Mouse (Mus musculus): ENCODE measurements at regions not wholly inside any gene's neighbourhood (a gene's known extent, or its start where the extent isn't known, plus 50 kb on each side); places are given as distances from the start of the nearest gene placed in this dataset.
A peak's percentile ranks its signal among the peaks of the same experiment; 100 is the strongest.

GRCm38 (mm10) chr2:174022292-174022691 is 53.8 kb upstream of the Stx16 start:
- no peaks in the 10 kb centered on the region for H3K4me1 ChIP-seq
- ATAC-seq (ENCODE audit: low FRiP score, low read depth): no peak
- no peak overlapping the region for H3K4me3 ChIP-seq
- no peaks in the 10 kb centered on the region for H3K9me3 ChIP-seq
- no peaks in the 10 kb centered on the region for H3K27me3 ChIP-seq
- WGBS: 93% methylated on average over 4 of the region's 4 CpGs
- H3K27ac ChIP-seq (replicated peaks): no peak overlapping the region
- no peak overlapping the region for H3K4me2 ChIP-seq (replicated peaks)
- no peaks in the 10 kb centered on the region for H3K36me3 ChIP-seq
- no peak overlapping the region for H3K9ac ChIP-seq (replicated peaks)

GRCm38 (mm10) chr2:174025181-174025870 is 50.8 kb upstream of the Stx16 start:
- peak; percentile 75 for ATAC-seq (ENCODE audit: low FRiP score, low read depth)
- H3K4me2 ChIP-seq (replicated peaks): no peak overlapping the region
- H3K4me3 ChIP-seq: no peak overlapping the region
- WGBS: 73% methylated on average over 11 of the region's 11 CpGs
- no peaks in the 10 kb centered on the region for H3K36me3 ChIP-seq
- H3K9ac ChIP-seq (replicated peaks): no peak overlapping the region
- no peak overlapping the region for H3K27ac ChIP-seq (replicated peaks)
- H3K9me3 ChIP-seq: no peaks in the 10 kb centered on the region
- no peaks in the 10 kb centered on the region for H3K4me1 ChIP-seq
- no peaks in the 10 kb centered on the region for H3K27me3 ChIP-seq

Data from midbrain, embryonic 12.5 days (tissue).